Mouse (Mus musculus): ENCODE measurements around the gene Aasdhppt.
A peak's percentile ranks its signal among the peaks of the same experiment; 100 is the strongest.

Aasdhppt gene

GRCm38 (mm10) chr9:4309351-4310085, at the start of gene Aasdhppt, which contains the start of gene Kbtbd3:
Aasdhppt (minus strand) TSS chr9:4309471.
Kbtbd3 (plus strand) TSS chr9:4309833.
- peak; percentile 99 for DNase-seq (ENCODE audit: low spot score)

- DNase-seq (ENCODE audit: low spot score), result no peak
Measured at GRCm38 (mm10) chr9:4353163-4353562, 43.9 kb upstream of the Aasdhppt start.

- DNase-seq (ENCODE audit: low spot score), result no peak
Measured at GRCm38 (mm10) chr9:4318939-4319721, 9.9 kb upstream of the Aasdhppt start.

DNA sequence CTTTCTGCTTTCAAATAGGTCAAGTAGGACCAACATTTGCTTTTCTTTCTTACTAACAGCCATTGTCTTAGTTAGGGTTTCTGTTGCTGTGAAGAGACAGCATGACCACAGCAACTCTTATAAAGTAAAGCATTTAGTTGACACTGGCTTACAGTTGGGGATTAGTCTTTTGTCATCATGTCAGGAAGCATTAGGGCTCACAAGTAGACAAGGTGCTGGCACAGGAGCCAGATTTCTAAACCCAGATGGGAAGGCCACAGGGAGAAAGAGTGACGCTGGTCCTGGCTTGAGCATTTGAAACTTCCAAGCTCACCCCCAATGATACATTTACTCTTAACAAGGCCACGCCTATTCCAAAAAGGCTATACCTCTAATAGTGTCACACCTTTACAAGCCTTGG, 6.5 kb upstream of the Aasdhppt start:
- DNase-seq (ENCODE audit: low spot score), result no peak

- no peak for DNase-seq (ENCODE audit: low spot score)
Measured at GRCm38 (mm10) chr9:4313946-4314345, 4.7 kb upstream of the Aasdhppt start.

DNA sequence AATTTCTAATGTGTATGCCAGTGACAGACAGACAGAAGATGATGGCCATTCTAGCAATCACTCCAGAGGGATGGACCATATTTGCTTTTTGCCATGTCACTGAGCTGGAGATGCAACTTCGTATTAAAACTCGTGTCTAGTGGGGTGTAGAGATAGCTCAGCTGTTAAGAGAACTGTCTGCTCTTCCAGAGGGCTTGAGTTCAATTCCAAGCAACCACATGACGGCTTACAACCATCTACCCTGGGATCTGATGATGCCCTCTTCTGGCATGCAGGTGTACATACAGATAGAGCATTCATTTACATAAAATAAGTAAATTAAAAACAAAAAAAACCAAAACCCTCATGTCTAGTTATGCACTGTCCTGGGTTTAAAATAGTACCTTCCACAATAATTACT, 1.9 kb upstream of the Aasdhppt start:
- DNase-seq (ENCODE audit: low spot score), result no peak

- DNase-seq (ENCODE audit: low spot score), result no peak
Measured at GRCm38 (mm10) chr9:4310706-4311105, 1.4 kb upstream of the Aasdhppt start.

- no peak for DNase-seq (ENCODE audit: low spot score)
Measured at GRCm38 (mm10) chr9:4308628-4309350, 482 bp downstream of the Aasdhppt start.

DNA sequence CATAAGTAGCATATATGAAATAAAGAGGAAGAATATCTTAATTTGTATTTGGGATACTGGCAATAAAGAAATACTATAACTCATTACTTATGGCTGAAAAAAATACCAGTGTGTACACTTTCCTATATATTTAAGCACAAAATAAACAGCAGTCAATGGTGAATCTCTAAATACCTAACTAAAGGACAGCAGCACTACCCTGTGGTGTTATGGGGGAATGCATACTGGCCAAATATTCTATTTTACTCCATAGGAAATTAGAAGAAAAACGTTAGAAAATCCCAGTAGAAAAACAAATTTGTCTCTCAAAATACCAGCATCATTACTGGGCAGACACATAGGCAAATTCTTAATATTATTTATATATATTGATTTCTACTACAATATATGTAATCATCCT, 4.4 kb downstream of the Aasdhppt start:
- DNase-seq (ENCODE audit: low spot score), result no peak

- no peak for DNase-seq (ENCODE audit: low spot score)
Measured at GRCm38 (mm10) chr9:4300466-4300865, 8.8 kb downstream of the Aasdhppt start.

- DNase-seq (ENCODE audit: low spot score), result no peak
Measured at GRCm38 (mm10) chr9:4283850-4284249, 25.4 kb downstream of the Aasdhppt start.

DNA sequence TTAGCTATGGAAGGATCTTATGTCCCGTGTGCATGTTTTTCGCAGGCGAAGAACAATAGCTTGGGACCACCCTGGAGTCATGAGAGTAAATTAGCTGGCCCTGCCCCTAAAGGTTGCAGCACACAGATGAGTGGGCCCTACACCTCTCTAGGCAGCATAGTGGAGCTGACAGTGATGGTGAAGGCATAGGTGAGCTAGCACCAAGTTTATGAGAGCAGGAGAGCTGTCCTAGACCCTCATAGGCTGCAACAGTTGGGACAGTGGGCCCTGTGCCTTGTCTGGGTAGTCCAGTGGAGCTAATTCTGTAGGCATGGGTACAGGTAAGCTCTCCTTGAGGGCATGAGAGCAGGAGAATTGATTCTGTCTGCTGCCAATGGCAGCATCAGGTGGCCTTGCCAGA, 42.4 kb downstream of the Aasdhppt start:
- DNase-seq (ENCODE audit: low spot score), result no peak

DNA sequence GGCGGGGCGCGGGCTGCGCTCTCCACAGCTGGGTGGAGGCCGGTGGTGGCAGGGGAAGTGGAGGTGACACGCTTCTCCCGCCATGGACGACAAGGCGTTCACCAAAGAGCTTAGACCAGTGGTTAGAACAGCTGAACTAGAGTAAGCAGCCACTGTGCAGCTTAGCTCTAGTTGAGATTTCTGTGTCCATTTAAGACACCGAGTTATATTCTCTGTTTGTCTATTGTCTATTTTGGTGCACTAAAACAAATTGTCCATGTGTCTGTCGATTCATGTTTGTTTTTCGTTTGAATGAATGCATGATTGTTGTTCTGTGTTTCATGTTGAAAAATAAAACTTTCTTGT, 48.6 kb downstream of the Aasdhppt start:
- no peak for DNase-seq (ENCODE audit: low spot score)

GRCm38 (mm10) chr9:4259841-4260745, 49.2 kb downstream of the Aasdhppt start:
- no peak for DNase-seq (ENCODE audit: low spot score)

DNA sequence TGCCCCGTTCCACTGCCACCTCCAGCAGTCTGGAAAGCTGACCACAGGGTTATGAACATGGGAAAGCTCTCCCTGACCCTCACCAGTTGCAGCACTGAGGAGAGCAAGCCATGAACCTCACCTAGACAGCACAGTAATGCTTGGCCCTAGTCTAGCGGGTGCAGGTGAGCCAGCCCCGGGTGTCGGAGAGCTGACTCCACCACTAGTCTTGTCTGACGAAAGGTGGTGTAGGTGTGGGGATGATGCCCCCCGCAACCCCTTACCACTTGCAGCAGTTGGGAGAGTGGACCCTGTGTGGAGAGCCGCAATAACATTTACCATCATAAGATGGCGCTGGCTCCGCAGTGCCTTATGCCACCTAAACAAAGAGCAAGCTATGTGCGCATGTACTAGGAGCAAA, 50.2 kb downstream of the Aasdhppt start:
- no peak for DNase-seq (ENCODE audit: low spot score)

Data from lung, postnatal 25 days (tissue).